Mouse (Mus musculus): ENCODE measurements around the gene Stim2.

The Stim2 gene

GRCm38 (mm10) chr5:53992616-53993015, 5.7 kb upstream of the Stim2 start:
- in situ Hi-C loops (cut with MboI; ENCODE audit: unreplicated experiment in 2 of 2) = loop anchor here (5.0 to 10.0 kb wide), 3 partner anchors 60 to 728 kb away; partner anchors contain the start of gene Smim20 (in 1 of the 2)

GRCm38 (mm10) chr5:53994576-53994975, 3.7 kb upstream of the Stim2 start:
- in situ Hi-C loops (cut with MboI; ENCODE audit: unreplicated experiment in 2 of 2) = loop anchor here (5.0 to 10.0 kb wide), 3 partner anchors 62 to 730 kb away; partner anchors contain the start of gene Smim20 (in 1 of the 2)

GRCm38 (mm10) chr5:53995316-53995715, 3.0 kb upstream of the Stim2 start:
- in situ Hi-C loops (cut with MboI; ENCODE audit: unreplicated experiment in 2 of 2) = loop anchor here (5.0 to 10.0 kb wide), 4 partner anchors 63 to 731 kb away; partner anchors contain the start of gene Smim20 (in 1 of the 2)

- in situ Hi-C loops (cut with MboI; ENCODE audit: unreplicated experiment in 2 of 2) = loop anchor here (5.0 to 10.0 kb wide), 4 partner anchors 65 to 732 kb away; partner anchors contain the start of gene Smim20 (in 1 of the 2)
Measured at GRCm38 (mm10) chr5:53996822-53997221, 1.5 kb upstream of the Stim2 start.

- in situ Hi-C loops (cut with MboI; ENCODE audit: unreplicated experiment in 2 of 2) = loop anchor here (5.0 to 10.0 kb wide), 4 partner anchors 67 to 734 kb away; partner anchors contain the start of gene Smim20 (in 1 of the 2)
Measured at GRCm38 (mm10) chr5:53998743-53999460, 603 bp downstream of the Stim2 start.

- in situ Hi-C loops (cut with MboI; ENCODE audit: unreplicated experiment in 2 of 2) = loop anchor here (5.0 to 10.0 kb wide), 4 partner anchors 67 to 735 kb away; partner anchors contain the start of gene Smim20 (in 1 of the 2)
Measured at GRCm38 (mm10) chr5:53999461-53999770, 1.1 kb downstream of the Stim2 start.

- in situ Hi-C loops (cut with MboI; ENCODE audit: unreplicated experiment in 2 of 2) = loop anchor here (5.0 to 10.0 kb wide), 4 partner anchors 68 to 735 kb away; partner anchors contain the start of gene Smim20 (in 1 of the 2)
Measured at GRCm38 (mm10) chr5:53999831-54000230, 1.5 kb downstream of the Stim2 start.

GRCm38 (mm10) chr5:54001021-54001420, 2.7 kb downstream of the Stim2 start:
- in situ Hi-C loops (cut with MboI; ENCODE audit: unreplicated experiment in 2 of 2) = no loop called here

- in situ Hi-C loops (cut with MboI; ENCODE audit: unreplicated experiment in 2 of 2) = no loop called here
Measured at GRCm38 (mm10) chr5:54005111-54005864, 7.0 kb downstream of the Stim2 start.

GRCm38 (mm10) chr5:54005865-54006225, 7.5 kb downstream of the Stim2 start:
- in situ Hi-C loops (cut with MboI; ENCODE audit: unreplicated experiment in 2 of 2) = no loop called here

- in situ Hi-C loops (cut with MboI; ENCODE audit: unreplicated experiment in 2 of 2) = no loop called here
Measured at GRCm38 (mm10) chr5:54006845-54007244, 8.5 kb downstream of the Stim2 start.

- in situ Hi-C loops (cut with MboI; ENCODE audit: unreplicated experiment in 2 of 2) = no loop called here
Measured at GRCm38 (mm10) chr5:54007617-54008016, 9.3 kb downstream of the Stim2 start.

GRCm38 (mm10) chr5:54013271-54013670, 15.0 kb downstream of the Stim2 start:
- in situ Hi-C loops (cut with MboI; ENCODE audit: unreplicated experiment in 2 of 2) = no loop called here

- in situ Hi-C loops (cut with MboI; ENCODE audit: unreplicated experiment in 2 of 2) = no loop called here
Measured at GRCm38 (mm10) chr5:54017143-54017542, 18.8 kb downstream of the Stim2 start.

- in situ Hi-C loops (cut with MboI; ENCODE audit: unreplicated experiment in 2 of 2) = no loop called here
Measured at GRCm38 (mm10) chr5:54018856-54019255, 20.6 kb downstream of the Stim2 start.

- in situ Hi-C loops (cut with MboI; ENCODE audit: unreplicated experiment in 2 of 2) = no loop called here
Measured at GRCm38 (mm10) chr5:54019546-54019945, 21.2 kb downstream of the Stim2 start.

GRCm38 (mm10) chr5:54024610-54025009, 26.3 kb downstream of the Stim2 start:
- in situ Hi-C loops (cut with MboI; ENCODE audit: unreplicated experiment in 2 of 2) = no loop called here

- in situ Hi-C loops (cut with MboI; ENCODE audit: unreplicated experiment in 2 of 2) = no loop called here
Measured at GRCm38 (mm10) chr5:54025630-54026029, 27.3 kb downstream of the Stim2 start.

- in situ Hi-C loops (cut with MboI; ENCODE audit: unreplicated experiment in 2 of 2) = no loop called here
Measured at GRCm38 (mm10) chr5:54033217-54033616, 34.9 kb downstream of the Stim2 start.

- in situ Hi-C loops (cut with MboI; ENCODE audit: unreplicated experiment in 2 of 2) = no loop called here
Measured at GRCm38 (mm10) chr5:54034680-54035079, 36.4 kb downstream of the Stim2 start.

- in situ Hi-C loops (cut with MboI; ENCODE audit: unreplicated experiment in 2 of 2) = no loop called here
Measured at GRCm38 (mm10) chr5:54038615-54039014, 40.3 kb downstream of the Stim2 start.

Measured in v-Abl transformed pro-B cells (cell line).